Mouse (Mus musculus) CH12.LX (cell line): ENCODE results near the gene Mvk.

Experiments
- CTCF ChIP-seq, 2 experiments: IDR thresholded peaks in 1 of 2; conservative IDR thresholded peaks in 1 of 2; 2 replicates each; pipeline ENCODE4 v1.5.1; 2011 to 2012; ENCODE audit warnings: low read depth in 2 of 2, low read length in 2 of 2, improper control_type of control experiment in 1 of 2, inconsistent platforms in 1 of 2, mild to moderate bottlenecking in 1 of 2, moderate library complexity in 1 of 2
- E2F4 ChIP-seq: IDR thresholded peaks from 2 replicates; pipeline ENCODE4 v1.6.1; 2011; ENCODE audit warnings: low read depth, low read length, improper control_type of control experiment; ENCODE audit not compliant: insufficient replicate concordance
- EP300 ChIP-seq: IDR thresholded peaks from 2 replicates; pipeline ENCODE4 v1.6.1; 2011; ENCODE audit warnings: low read length, improper control_type of control experiment
- MAFK ChIP-seq: IDR thresholded peaks from 2 replicates; pipeline ENCODE4 v1.6.1; 2011; ENCODE audit warnings: low read length, improper control_type of control experiment; ENCODE audit not compliant: insufficient replicate concordance
- TBP ChIP-seq: conservative IDR thresholded peaks from 2 replicates; pipeline ENCODE4 v1.6.1; 2011; ENCODE audit warnings: low read depth, low read length, improper control_type of control experiment
- UBTF ChIP-seq: IDR thresholded peaks from 2 replicates; pipeline ENCODE4 v1.6.1; 2012; ENCODE audit warnings: low read depth, mild to moderate bottlenecking, inconsistent platforms, low read length, improper control_type of control experiment, moderate library complexity

GRCm38 (mm10) chr5:114418541-114418940, 25.5 kb upstream of the Mvk start:
- TF ChIP-seq TBP (no peak), CTCF (conservative IDR thresholded peaks at IDR 0.05 in 1 of 2, IDR thresholded peaks at IDR 0.05 in 1 of 2; ENCODE audit: low read depth in 2 of 2, low read length in 2 of 2) (peak in 1 of 2 experiments; percentile 35; a peak in 2 of 4 replicates), UBTF (no peak), E2F4 (no peak), MAFK (no peak), EP300 (no peak)
